Mouse (Mus musculus): ENCODE results near the gene Hsd3b1. TPM values are rescaled to one million over a fixed set of nuclear protein-coding genes. Genes with fewer than 3 reads are reported as not detected.

Gene Hsd3b1
- 0.29 and 0.73 TPM in 2 replicates for polyA plus RNA-seq (2016; fragmentation: Nextera tagmentation; extraction: Ambion mirVana)

- H3K9ac ChIP-seq (replicated peaks), result no peak within 1 kb of the TSS
- no peak for ATAC-seq (ENCODE audit: insufficient number of reproducible peaks, insufficient read depth, low FRiP score, low TSS enrichment, low read depth)
- H3K27me3 ChIP-seq, result no peaks in the 10 kb centered on the region
- H3K4me3 ChIP-seq (replicated peaks), result no peak within 1 kb of the TSS
- H3K9me3 ChIP-seq, result no peaks in the 10 kb centered on the region
- WGBS, result 87% methylated on average over 3 of the region's 3 CpGs
- H3K4me2 ChIP-seq, result no peak within 1 kb of the TSS
- no peaks in the 10 kb centered on the region for H3K36me3 ChIP-seq
- H3K4me1 ChIP-seq (replicated peaks), result no peaks in the 10 kb centered on the region
- H3K27ac ChIP-seq, result no peak within 1 kb of the TSS
Observed at GRCm38 (mm10) chr3:98859576-98859975, at the start of gene Hsd3b1. Hsd3b1 (minus strand) TSS chr3:98859794.

- Histone ChIP-seq H3K9ac (replicated peaks) (no peak overlapping the region), H3K9me3 (no peaks in the 10 kb centered on the region), H3K27ac (no peak overlapping the region), H3K4me3 (replicated peaks) (no peak overlapping the region), H3K4me2 (no peak overlapping the region), H3K36me3 (no peaks in the 10 kb centered on the region), H3K27me3 (no peaks in the 10 kb centered on the region), H3K4me1 (replicated peaks) (no peaks in the 10 kb centered on the region)
- ATAC-seq (ENCODE audit: insufficient number of reproducible peaks, insufficient read depth, low FRiP score, low TSS enrichment, low read depth), result no peak
- 91% methylated on average over 2 of the region's 2 CpGs for WGBS
Observed at GRCm38 (mm10) chr3:98897606-98898005, 38.0 kb upstream of the Hsd3b1 start.

- peak overlapping the region; percentile 35; the same call in 1 of the 2 replicates for H3K4me2 ChIP-seq
- H3K27ac ChIP-seq, result no peak overlapping the region
- ATAC-seq (ENCODE audit: insufficient number of reproducible peaks, insufficient read depth, low FRiP score, low TSS enrichment, low read depth), result no peak
- no peaks in the 10 kb centered on the region for H3K4me1 ChIP-seq (replicated peaks)
- H3K36me3 ChIP-seq, result no peaks in the 10 kb centered on the region
- H3K9ac ChIP-seq (replicated peaks), result no peak overlapping the region
- H3K9me3 ChIP-seq, result no peaks in the 10 kb centered on the region
- 43% methylated on average over 10 of the region's 10 CpGs for WGBS
- no peaks in the 10 kb centered on the region for H3K27me3 ChIP-seq
- H3K4me3 ChIP-seq (replicated peaks), result no peak overlapping the region
Observed at GRCm38 (mm10) chr3:98895071-98895601, 35.5 kb upstream of the Hsd3b1 start.

- Histone ChIP-seq H3K4me3 (replicated peaks) (no peak within 1 kb of the TSS), H3K36me3 (no peaks in the 10 kb centered on the region), H3K27me3 (no peaks in the 10 kb centered on the region), H3K4me1 (replicated peaks) (no peaks in the 10 kb centered on the region), H3K4me2 (no peak within 1 kb of the TSS), H3K27ac (no peak within 1 kb of the TSS), H3K9me3 (no peaks in the 10 kb centered on the region), H3K9ac (replicated peaks) (no peak within 1 kb of the TSS)
- 84% methylated on average over 3 of the region's 3 CpGs for WGBS
- no peak for ATAC-seq (ENCODE audit: insufficient number of reproducible peaks, insufficient read depth, low FRiP score, low TSS enrichment, low read depth)
Observed at GRCm38 (mm10) chr3:98893057-98893772, 33.6 kb upstream of the Hsd3b1 start, which contains the start of gene Hao2. Hao2 (minus strand) TSS chr3:98893239.

GRCm38 (mm10) chr3:98890430-98890829 lies 30.8 kb upstream of the Hsd3b1 start:
- no peaks in the 10 kb centered on the region for H3K9me3 ChIP-seq
- H3K4me3 ChIP-seq (replicated peaks), result no peak overlapping the region
- H3K4me1 ChIP-seq (replicated peaks), result no peaks in the 10 kb centered on the region
- H3K27me3 ChIP-seq, result no peaks in the 10 kb centered on the region
- H3K4me2 ChIP-seq, result no peak overlapping the region
- H3K36me3 ChIP-seq, result no peaks in the 10 kb centered on the region
- no peak overlapping the region for H3K27ac ChIP-seq
- ATAC-seq (ENCODE audit: insufficient number of reproducible peaks, insufficient read depth, low FRiP score, low TSS enrichment, low read depth), result no peak
- 90% methylated on average over 4 of the region's 4 CpGs for WGBS
- H3K9ac ChIP-seq (replicated peaks), result no peak overlapping the region

GRCm38 (mm10) chr3:98888206-98888605 lies 28.6 kb upstream of the Hsd3b1 start:
- Histone ChIP-seq H3K4me3 (replicated peaks) (no peak overlapping the region), H3K27ac (no peak overlapping the region), H3K36me3 (no peaks in the 10 kb centered on the region), H3K4me2 (no peak overlapping the region), H3K9ac (replicated peaks) (no peak overlapping the region), H3K4me1 (replicated peaks) (no peaks in the 10 kb centered on the region), H3K9me3 (no peaks in the 10 kb centered on the region), H3K27me3 (no peaks in the 10 kb centered on the region)
- WGBS, result 80% methylated on average over 2 of the region's 2 CpGs
- no peak for ATAC-seq (ENCODE audit: insufficient number of reproducible peaks, insufficient read depth, low FRiP score, low TSS enrichment, low read depth)

GRCm38 (mm10) chr3:98880831-98881230 lies 21.2 kb upstream of the Hsd3b1 start:
- Histone ChIP-seq H3K27me3 (no peaks in the 10 kb centered on the region), H3K9me3 (no peaks in the 10 kb centered on the region), H3K27ac (no peak overlapping the region), H3K9ac (replicated peaks) (no peak overlapping the region), H3K4me3 (replicated peaks) (no peak overlapping the region), H3K4me1 (replicated peaks) (no peaks in the 10 kb centered on the region), H3K36me3 (no peaks in the 10 kb centered on the region), H3K4me2 (no peak overlapping the region)
- WGBS, result 87% methylated on average over 2 of the region's 2 CpGs
- no peak for ATAC-seq (ENCODE audit: insufficient number of reproducible peaks, insufficient read depth, low FRiP score, low TSS enrichment, low read depth)

GRCm38 (mm10) chr3:98880216-98880615 lies 20.6 kb upstream of the Hsd3b1 start:
- Histone ChIP-seq H3K36me3 (no peaks in the 10 kb centered on the region), H3K9me3 (no peaks in the 10 kb centered on the region), H3K4me1 (replicated peaks) (no peaks in the 10 kb centered on the region), H3K27ac (no peak overlapping the region), H3K4me2 (no peak overlapping the region), H3K9ac (replicated peaks) (no peak overlapping the region), H3K27me3 (no peaks in the 10 kb centered on the region), H3K4me3 (replicated peaks) (no peak overlapping the region)
- ATAC-seq (ENCODE audit: insufficient number of reproducible peaks, insufficient read depth, low FRiP score, low TSS enrichment, low read depth), result no peak
- 77% methylated on average over 6 of the region's 6 CpGs for WGBS

- Histone ChIP-seq H3K36me3 (no peaks in the 10 kb centered on the region), H3K27ac (no peak overlapping the region), H3K4me1 (replicated peaks) (no peaks in the 10 kb centered on the region), H3K27me3 (no peaks in the 10 kb centered on the region), H3K4me3 (replicated peaks) (no peak overlapping the region), H3K9me3 (no peaks in the 10 kb centered on the region), H3K9ac (replicated peaks) (no peak overlapping the region), H3K4me2 (no peak overlapping the region)
- ATAC-seq (ENCODE audit: insufficient number of reproducible peaks, insufficient read depth, low FRiP score, low TSS enrichment, low read depth), result no peak
- WGBS, result 90% methylated on average over 2 of the region's 2 CpGs
Observed at GRCm38 (mm10) chr3:98868219-98868618, 8.6 kb upstream of the Hsd3b1 start.

GRCm38 (mm10) chr3:98862800-98863199 lies 3.2 kb upstream of the Hsd3b1 start:
- WGBS, result 97% methylated on average over 1 of the region's 1 CpGs

GRCm38 (mm10) chr3:98858051-98858450 lies 1.5 kb downstream of the Hsd3b1 start:
- H3K9ac ChIP-seq (replicated peaks), result no peak overlapping the region
- H3K36me3 ChIP-seq, result no peaks in the 10 kb centered on the region
- no peaks in the 10 kb centered on the region for H3K4me1 ChIP-seq (replicated peaks)
- H3K4me2 ChIP-seq, result no peak overlapping the region
- H3K9me3 ChIP-seq, result no peaks in the 10 kb centered on the region
- no peak overlapping the region for H3K27ac ChIP-seq
- ATAC-seq (ENCODE audit: insufficient number of reproducible peaks, insufficient read depth, low FRiP score, low TSS enrichment, low read depth), result no peak
- H3K4me3 ChIP-seq (replicated peaks), result no peak overlapping the region
- WGBS, result 93% methylated on average over 2 of the region's 2 CpGs
- H3K27me3 ChIP-seq, result no peaks in the 10 kb centered on the region

More at GRCm38 (mm10) chr3:98862800-98863199, 3.2 kb upstream of the Hsd3b1 start:
- Histone ChIP-seq H3K4me3 (replicated peaks) (no peak overlapping the region), H3K27me3 (no peaks in the 10 kb centered on the region), H3K4me1 (replicated peaks) (no peaks in the 10 kb centered on the region), H3K9ac (replicated peaks) (no peak overlapping the region), H3K36me3 (no peaks in the 10 kb centered on the region), H3K4me2 (no peak overlapping the region), H3K9me3 (no peaks in the 10 kb centered on the region), H3K27ac (no peak overlapping the region)
- no peak for ATAC-seq (ENCODE audit: insufficient number of reproducible peaks, insufficient read depth, low FRiP score, low TSS enrichment, low read depth)

GRCm38 (mm10) chr3:98856892-98857291 lies 2.7 kb downstream of the Hsd3b1 start:
- Histone ChIP-seq H3K9ac (replicated peaks) (no peak overlapping the region), H3K27me3 (no peaks in the 10 kb centered on the region), H3K27ac (no peak overlapping the region), H3K4me2 (no peak overlapping the region), H3K4me3 (replicated peaks) (no peak overlapping the region), H3K9me3 (no peaks in the 10 kb centered on the region), H3K36me3 (no peaks in the 10 kb centered on the region), H3K4me1 (replicated peaks) (no peaks in the 10 kb centered on the region)
- 65% methylated on average over 1 of the region's 1 CpGs for WGBS
- no peak for ATAC-seq (ENCODE audit: insufficient number of reproducible peaks, insufficient read depth, low FRiP score, low TSS enrichment, low read depth)
